Mouse (Mus musculus) liver, postnatal 0 days (tissue): ENCODE measurements around the gene Pstpip1. TPM values are rescaled to one million over a fixed set of nuclear protein-coding genes. Genes with fewer than 3 reads are reported as not detected.
A peak's percentile ranks its signal among the peaks of the same experiment; 100 is the strongest.

ENCODE experiments used
- ATAC-seq: fragments of 200-750 bp; cut with Nextera tagmentation; 2 replicates; pipeline ENCODE4 v1.8.0; 2017; ENCODE audit warnings: mild to moderate bottlenecking, moderate library complexity
- DNase-seq: peaks from one replicate; pipeline ENCODE4 v3.0.0-alpha.2; 2016
- H3K27ac ChIP-seq: fragments of 300-500 bp; sonication (generic); 2 replicates; pipeline ENCODE4 v1.5.1; 2014; ENCODE audit warnings: antibody characterized with exemption, moderate library complexity, mild to moderate bottlenecking, low read depth
- H3K27me3 ChIP-seq: fragments of 300-500 bp; sonication (generic); 2 replicates; pipeline ENCODE4 v1.6.1; 2014; ENCODE audit warnings: low read length, control low read depth, mixed read lengths; ENCODE audit not compliant: insufficient read depth
- H3K36me3 ChIP-seq: fragments of 300-500 bp; sonication (generic); replicated peaks from 2 replicates; pipeline ENCODE4 v1.6.1; 2014; ENCODE audit warnings: mild to moderate bottlenecking, control low read depth, low read length, moderate library complexity, mixed read lengths; ENCODE audit not compliant: insufficient read depth
- H3K4me1 ChIP-seq: fragments of 300-500 bp; sonication (generic); 2 replicates; pipeline ENCODE4 v1.6.1; 2014; ENCODE audit warnings: antibody characterized with exemption, mild to moderate bottlenecking, control low read depth; ENCODE audit not compliant: insufficient read depth
- H3K4me2 ChIP-seq: fragments of 300-500 bp; sonication (generic); 2 replicates; pipeline ENCODE4 v1.6.1; 2014; ENCODE audit warnings: low read depth, mild to moderate bottlenecking, low read length, moderate library complexity, mixed read lengths
- H3K4me3 ChIP-seq: fragments of 300-500 bp; sonication (generic); 2 replicates; pipeline ENCODE4 v1.5.1; 2014; ENCODE audit warnings: low read depth, low read length
- H3K9ac ChIP-seq: fragments of 300-500 bp; sonication (generic); replicated peaks from 2 replicates; pipeline ENCODE4 v1.6.1; 2014; ENCODE audit warnings: mild to moderate bottlenecking, moderate library complexity
- H3K9me3 ChIP-seq: fragments of 300-500 bp; sonication (generic); 2 replicates; pipeline ENCODE4 v1.6.1; 2016; ENCODE audit warnings: mild to moderate bottlenecking, control low read depth, low read length, mixed read lengths
- CTCF ChIP-seq: sonication (generic); IDR thresholded peaks from 2 replicates; pipeline ENCODE4 v1.5.1; 2016; ENCODE audit warnings: antibody characterized with exemption, low read depth
- EP300 ChIP-seq: IDR thresholded peaks from 2 replicates; pipeline ENCODE4 v1.6.1; 2016; ENCODE audit warnings: antibody characterized with exemption, low read depth, mild to moderate bottlenecking
- WGBS: fragments of 180-500 bp; shearing (Covaris S2); extraction: QIAGEN DNeasy Blood & Tissue Kit; methylation state at CpG from one replicate; pipeline ENCODE4 v1.1.7; 2014; ENCODE audit not compliant: insufficient replicate concordance; 5-methylcytosine and 5-hydroxymethylcytosine counted together
- polyA plus RNA-seq: library from polyadenylated mRNA; unstranded; fragments of >200 nt; fragmentation: Nextera tagmentation; extraction: Ambion mirVana; gene quantifications from 2 replicates; pipeline ENCODE4 v1.2.1, GENCODE M21; 2015

The Pstpip1 gene
- polyA plus RNA-seq, 1 experiment from 2014 or later, result 5.5 TPM

DNA sequence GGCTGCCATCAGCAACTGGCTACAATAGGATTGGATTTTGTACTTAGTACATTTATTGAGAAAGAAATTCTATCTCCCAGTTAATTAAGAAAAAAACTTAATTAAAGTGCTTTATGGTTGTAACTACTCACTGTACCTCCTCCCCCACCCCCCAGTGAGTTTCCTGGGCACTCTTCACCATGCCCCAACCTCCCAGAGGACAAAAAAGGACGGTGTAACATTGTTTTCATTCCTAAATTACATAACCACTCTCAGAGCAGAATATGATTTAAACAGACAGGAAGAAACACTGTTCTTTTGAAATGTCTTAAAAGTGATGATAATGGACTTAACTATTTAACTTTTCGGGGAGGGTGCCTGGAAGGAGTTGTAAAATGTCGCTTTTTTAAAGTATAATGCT lies 24.8 kb upstream of the Pstpip1 start:
- H3K9me3 ChIP-seq, result no peaks in the 10 kb centered on the region; the same call in 1 of the 2 replicates
- H3K36me3 ChIP-seq, result peaks cover 11% of the 10 kb centered on the region
- TF ChIP-seq EP300, result no peak
- TF ChIP-seq CTCF, result no peak
- H3K4me3 ChIP-seq, result no peak overlapping the region
- DNase-seq (no peak), ATAC-seq (no peak)
- H3K9ac ChIP-seq, result no peak overlapping the region
- 64% methylated on average over 3 of the region's 3 CpGs for WGBS
- H3K4me2 ChIP-seq, result no peak overlapping the region
- no peaks in the 10 kb centered on the region for H3K27me3 ChIP-seq
- H3K27ac ChIP-seq, result no peak overlapping the region
- no peaks in the 10 kb centered on the region for H3K4me1 ChIP-seq

DNA sequence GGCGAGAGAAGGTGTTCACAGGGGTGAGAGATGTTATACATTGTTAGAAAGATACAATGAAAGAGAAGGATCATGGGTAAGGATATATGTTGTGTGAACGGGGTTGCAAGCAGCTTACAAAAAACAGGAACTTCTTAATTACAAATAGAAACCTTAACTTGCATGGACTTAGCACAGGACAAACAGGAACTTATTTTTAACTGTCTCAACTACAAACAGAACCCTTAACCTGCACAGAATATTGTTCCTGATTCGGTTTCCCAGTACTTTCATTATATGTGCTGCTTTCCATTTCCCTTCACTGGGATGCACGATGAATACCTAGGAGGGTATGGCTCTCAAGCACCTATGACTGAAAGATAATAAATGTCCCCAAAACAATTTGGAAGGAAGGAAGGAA lies 21.8 kb upstream of the Pstpip1 start:
- Histone ChIP-seq H3K36me3 (no peaks in the 10 kb centered on the region), H3K27ac (no peak overlapping the region), H3K9ac (no peak overlapping the region), H3K4me2 (no peak overlapping the region), H3K9me3 (no peaks in the 10 kb centered on the region; the same call in 1 of the 2 replicates), H3K4me1 (no peaks in the 10 kb centered on the region), H3K4me3 (no peak overlapping the region), H3K27me3 (no peaks in the 10 kb centered on the region)
- TF ChIP-seq EP300, result no peak
- no peak for TF ChIP-seq CTCF
- DNase-seq (no peak), ATAC-seq (no peak)
- WGBS, result 60% methylated on average over 4 of the region's 4 CpGs

DNA sequence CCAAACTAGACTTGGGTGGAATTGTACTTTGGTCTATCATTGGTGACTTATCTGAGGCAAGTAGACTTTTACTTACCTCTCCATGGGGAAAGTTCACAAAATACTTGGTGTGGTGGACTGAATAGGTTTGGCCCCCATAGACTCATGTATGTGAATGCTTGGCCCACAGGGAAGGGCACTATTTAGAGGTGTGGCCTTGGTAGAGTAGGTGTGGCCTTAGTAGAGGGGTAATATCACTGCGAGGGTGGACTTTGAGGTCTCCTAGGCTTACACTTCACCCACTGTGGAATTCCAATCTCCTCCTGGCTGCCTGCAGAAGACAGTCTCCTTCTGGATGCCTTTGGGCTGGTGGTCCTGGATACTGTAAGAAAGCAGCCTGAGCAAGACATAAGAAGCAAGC lies 21.1 kb upstream of the Pstpip1 start:
- WGBS, result 89% methylated on average over 1 of the region's 1 CpGs
- H3K4me2 ChIP-seq, result no peak overlapping the region
- no peak for ATAC-seq

DNA sequence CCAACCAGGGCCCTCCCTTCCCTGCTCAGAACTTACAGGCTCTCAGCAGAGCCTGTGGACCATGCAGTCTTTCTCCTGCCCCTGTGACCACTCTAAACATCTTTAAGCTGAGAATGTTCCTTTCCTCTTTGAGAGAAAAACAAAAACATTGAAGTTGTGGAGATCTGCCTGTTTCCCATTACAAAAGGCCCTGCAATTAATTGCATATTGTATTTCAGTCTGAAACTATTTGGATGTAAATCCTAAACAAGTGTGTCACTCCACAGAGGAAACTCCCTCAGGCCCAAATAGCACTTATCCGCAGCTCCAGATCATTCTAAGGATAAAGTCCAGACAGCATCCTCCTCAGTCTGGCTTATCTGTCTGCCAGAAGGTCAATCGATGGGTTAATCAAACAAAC lies 16.9 kb upstream of the Pstpip1 start:
- peaks cover 6% of the 10 kb centered on the region for H3K4me1 ChIP-seq
- H3K27me3 ChIP-seq, result no peaks in the 10 kb centered on the region
- H3K27ac ChIP-seq, result no peak overlapping the region
- no peak for TF ChIP-seq EP300
- TF ChIP-seq CTCF, result no peak
- H3K9ac ChIP-seq, result no peak overlapping the region
- H3K4me2 ChIP-seq, result no peak overlapping the region
- no peak overlapping the region for H3K4me3 ChIP-seq
- ATAC-seq (no peak), DNase-seq (no peak)
- H3K36me3 ChIP-seq, result no peaks in the 10 kb centered on the region
- 46% methylated on average over 2 of the region's 2 CpGs for WGBS
- no peaks in the 10 kb centered on the region; the same call in 1 of the 2 replicates for H3K9me3 ChIP-seq

More for the DNA sequence above, 21.1 kb upstream of the Pstpip1 start:
- H3K4me1 ChIP-seq, result no peaks in the 10 kb centered on the region
- no peak overlapping the region for H3K9ac ChIP-seq
- H3K27me3 ChIP-seq, result no peaks in the 10 kb centered on the region
- H3K4me3 ChIP-seq, result no peak overlapping the region
- DNase-seq, result no peak
- H3K27ac ChIP-seq, result no peak overlapping the region
- H3K36me3 ChIP-seq, result no peaks in the 10 kb centered on the region
- TF ChIP-seq EP300 (no peak), CTCF (no peak)
- H3K9me3 ChIP-seq, result no peaks in the 10 kb centered on the region; the same call in 1 of the 2 replicates

DNA sequence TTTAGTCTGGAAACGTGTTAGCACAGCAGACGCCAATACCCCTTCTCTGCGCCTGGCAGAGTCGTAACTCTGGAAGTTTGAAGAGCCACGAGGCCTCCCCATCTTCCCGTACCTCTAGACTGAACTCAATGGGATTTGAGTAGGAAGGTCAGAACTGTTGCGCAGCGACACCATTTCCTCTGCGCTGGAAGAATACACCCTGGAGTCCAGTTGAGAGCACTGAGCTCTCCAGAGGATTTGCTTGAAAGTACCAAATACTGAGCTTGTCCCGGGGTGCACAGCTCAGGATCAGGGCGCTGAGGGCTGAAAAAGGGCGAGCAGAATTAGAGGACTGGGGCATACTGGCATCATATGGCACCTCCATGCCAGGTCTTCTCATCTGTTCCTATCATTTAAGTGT lies 14.9 kb upstream of the Pstpip1 start:
- TF ChIP-seq CTCF (no peak), EP300 (no peak)
- H3K27ac ChIP-seq, result no peak overlapping the region
- 74% methylated on average over 12 of the region's 12 CpGs for WGBS

DNA sequence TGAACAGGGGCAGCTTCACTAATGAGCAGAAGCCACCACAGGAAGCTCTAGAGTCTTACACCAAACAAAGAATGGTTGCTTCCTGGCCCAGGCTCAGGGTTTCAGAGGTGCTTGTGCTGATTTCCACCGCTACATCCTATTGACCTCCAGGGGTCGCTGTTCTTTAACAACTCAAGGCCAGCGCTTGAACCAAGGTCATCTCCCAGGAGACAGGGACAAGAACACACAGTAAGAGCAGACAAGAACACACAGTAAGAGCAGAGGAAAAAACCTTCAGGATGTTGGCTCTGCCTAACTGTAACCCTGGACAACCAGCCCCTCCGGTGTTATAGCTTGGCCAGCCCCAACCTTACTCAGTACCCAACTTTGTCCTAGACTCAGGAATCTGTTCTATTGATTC lies 14.5 kb upstream of the Pstpip1 start:
- Histone ChIP-seq H3K36me3 (no peaks in the 10 kb centered on the region), H3K27ac (peak overlapping the region; percentile 29), H3K27me3 (no peaks in the 10 kb centered on the region), H3K9ac (no peak overlapping the region), H3K4me2 (no peak overlapping the region), H3K4me1 (peaks cover 6% of the 10 kb centered on the region), H3K4me3 (no peak overlapping the region), H3K9me3 (no peaks in the 10 kb centered on the region)
- ATAC-seq (peak; percentile 71), DNase-seq (peak; percentile 61)
- TF ChIP-seq CTCF (peak; percentile 85), EP300 (no peak)
- WGBS, result 6% methylated on average over 4 of the region's 4 CpGs

More for the DNA sequence above, 14.9 kb upstream of the Pstpip1 start:
- no peak for DNase-seq
- ATAC-seq, result peak; percentile 8; the same call in 1 of the 2 replicates
- Histone ChIP-seq H3K4me2 (no peak overlapping the region), H3K36me3 (no peaks in the 10 kb centered on the region), H3K27me3 (no peaks in the 10 kb centered on the region), H3K4me3 (no peak overlapping the region), H3K4me1 (peaks cover 6% of the 10 kb centered on the region), H3K9me3 (no peaks in the 10 kb centered on the region), H3K9ac (no peak overlapping the region)
